Mouse (Mus musculus) bone marrow macrophage, adult 2 months (primary cell): ENCODE data around the gene Gm42906. TPM values are rescaled to one million over a fixed set of nuclear protein-coding genes. Genes with fewer than 3 reads are reported as not detected.

Source experiments
- H3K27ac ChIP-seq: 2 replicates; pipeline ENCODE4 v1.5.1; 2012; ENCODE audit warnings: low read depth, low read length; ENCODE audit not compliant: insufficient read depth
- H3K4me1 ChIP-seq: 2 replicates; pipeline ENCODE4 v1.6.1; 2012; ENCODE audit warnings: low read length; ENCODE audit not compliant: control insufficient read depth, insufficient read depth
- H3K4me3 ChIP-seq: 2 replicates; pipeline ENCODE4 v1.5.1; 2012; ENCODE audit warnings: mild to moderate bottlenecking, low read length, moderate library complexity; ENCODE audit not compliant: insufficient read depth
- CTCF ChIP-seq: IDR thresholded peaks from 2 replicates; pipeline ENCODE4 v1.5.1; 2012; ENCODE audit warnings: low read depth, mild to moderate bottlenecking, low read length, moderate library complexity
- POLR2A ChIP-seq: IDR thresholded peaks from 2 replicates; pipeline ENCODE4 v1.6.1; 2012; ENCODE audit warnings: mild to moderate bottlenecking, low read depth, low read length, borderline replicate concordance
- polyA plus RNA-seq: library from polyadenylated mRNA; stranded (reverse); fragments of >200 nt; gene quantifications from 2 replicates; pipeline ENCODE4 v1.2.4, GENCODE M21; 2012; ENCODE audit not compliant: missing spikeins, insufficient read depth, insufficient read length

The Gm42906 gene
- not detected in 2 replicates for polyA plus RNA-seq

DNA sequence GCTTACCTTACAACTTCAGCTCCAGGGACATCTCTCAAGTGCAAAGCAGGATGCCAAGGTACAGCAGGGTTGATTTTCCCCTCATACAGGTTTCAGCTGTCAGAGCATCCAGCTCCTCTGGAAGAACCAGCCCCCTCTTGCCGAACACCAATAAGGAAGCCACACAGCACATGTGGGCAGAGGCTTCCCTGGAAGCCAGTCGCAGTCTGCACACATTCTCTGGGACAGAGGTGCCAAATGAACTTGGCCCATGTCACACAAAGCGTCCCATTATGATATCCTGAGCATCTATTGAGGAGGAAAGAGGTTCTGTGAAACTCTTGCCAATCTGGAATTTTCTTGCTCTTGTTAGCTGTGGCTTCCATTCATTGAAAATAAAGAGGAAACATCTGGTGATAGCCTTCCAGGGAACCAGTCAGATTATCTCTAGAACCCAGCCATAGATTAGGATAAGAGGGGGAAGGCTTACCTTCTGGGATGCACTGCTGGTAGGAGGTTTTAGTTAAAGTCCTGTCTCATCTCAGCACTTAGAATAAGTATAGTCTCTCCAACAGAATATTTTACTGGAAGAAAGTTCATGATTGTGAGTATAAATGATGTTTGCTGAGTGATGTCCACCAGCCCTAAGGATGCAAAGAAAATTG is at the start of gene Gm42906:
Gene Gm42906 (minus strand): TSS at position 51 of the 644 bp plus-strand sequence.
- no peak within 1 kb of the TSS for H3K27ac ChIP-seq
- TF ChIP-seq CTCF (no peak), POLR2A (no peak)
- no peak within 1 kb of the TSS for H3K4me3 ChIP-seq
- no peaks in the 10 kb centered on the region for H3K4me1 ChIP-seq

DNA sequence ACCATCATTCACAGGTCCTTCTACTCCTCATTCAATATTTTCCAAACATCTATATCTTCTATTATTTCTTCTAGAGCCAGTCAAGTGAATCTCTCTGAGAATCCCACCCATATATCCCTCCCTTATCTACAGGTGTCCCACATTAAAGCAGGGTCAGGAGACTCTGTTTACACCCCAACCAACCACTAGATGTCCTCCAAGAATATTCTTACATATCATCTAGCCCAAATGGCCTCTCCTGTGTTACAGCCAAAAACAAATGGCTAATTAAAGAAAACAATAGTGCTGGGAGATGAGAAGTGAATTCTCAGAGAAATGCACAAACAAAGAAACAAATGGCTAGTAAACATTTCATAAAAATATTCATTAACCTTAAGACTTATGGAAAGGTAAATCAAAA is 17.7 kb upstream of the Gm42906 start:
- Histone ChIP-seq H3K4me1 (no peaks in the 10 kb centered on the region), H3K27ac (no peak overlapping the region), H3K4me3 (no peak overlapping the region)
- TF ChIP-seq POLR2A (no peak), CTCF (no peak)

DNA sequence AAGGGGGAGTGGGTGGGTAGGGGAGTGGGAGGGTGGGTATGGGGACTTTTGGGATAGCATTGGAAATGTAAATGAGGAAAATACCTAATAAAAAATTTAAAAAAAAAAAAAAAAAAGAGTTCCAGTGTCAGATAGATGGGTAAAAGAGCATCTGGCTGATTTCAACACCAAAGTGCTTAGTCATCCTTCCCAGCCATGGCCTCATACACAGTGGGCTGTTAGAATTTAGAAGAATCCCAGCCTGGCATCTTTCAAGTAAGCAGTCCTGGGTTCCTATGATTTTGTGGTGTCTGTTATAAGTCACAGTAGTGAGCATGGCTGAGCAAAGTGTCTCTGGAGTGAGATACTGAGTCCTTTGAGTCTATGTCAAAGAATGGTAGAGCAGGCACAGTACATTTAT is 7.1 kb upstream of the Gm42906 start:
- H3K4me1 ChIP-seq, result no peaks in the 10 kb centered on the region
- H3K27ac ChIP-seq, result no peak overlapping the region
- no peak overlapping the region for H3K4me3 ChIP-seq
- TF ChIP-seq CTCF (no peak), POLR2A (no peak)

GRCm38 (mm10) chr5:151426466-151426865 is 1.5 kb downstream of the Gm42906 start:
- Histone ChIP-seq H3K27ac (no peak overlapping the region), H3K4me3 (no peak overlapping the region), H3K4me1 (no peaks in the 10 kb centered on the region)
- TF ChIP-seq POLR2A (no peak), CTCF (no peak)

DNA sequence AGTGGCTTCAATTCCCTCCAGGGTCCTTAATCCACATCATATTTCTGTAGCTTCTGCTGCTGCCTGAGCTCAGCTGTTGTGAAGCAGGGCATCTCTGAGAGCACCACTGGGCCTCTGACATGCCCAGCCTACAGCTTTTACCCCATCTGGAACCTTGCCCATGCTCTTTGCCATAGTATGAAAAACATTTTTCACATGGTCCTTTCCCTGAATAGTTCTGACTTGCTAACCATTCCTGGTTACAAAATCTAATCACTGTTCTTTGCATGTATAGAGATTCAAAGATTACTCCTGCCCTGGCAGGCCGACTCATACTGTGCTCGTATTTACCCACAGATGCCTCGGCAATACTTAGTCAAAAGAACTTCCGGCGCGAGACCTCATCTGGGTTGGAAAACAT is 5.3 kb downstream of the Gm42906 start:
- no peaks in the 10 kb centered on the region for H3K4me1 ChIP-seq
- TF ChIP-seq POLR2A (no peak), CTCF (no peak)
- H3K27ac ChIP-seq, result no peak overlapping the region
- no peak overlapping the region for H3K4me3 ChIP-seq

DNA sequence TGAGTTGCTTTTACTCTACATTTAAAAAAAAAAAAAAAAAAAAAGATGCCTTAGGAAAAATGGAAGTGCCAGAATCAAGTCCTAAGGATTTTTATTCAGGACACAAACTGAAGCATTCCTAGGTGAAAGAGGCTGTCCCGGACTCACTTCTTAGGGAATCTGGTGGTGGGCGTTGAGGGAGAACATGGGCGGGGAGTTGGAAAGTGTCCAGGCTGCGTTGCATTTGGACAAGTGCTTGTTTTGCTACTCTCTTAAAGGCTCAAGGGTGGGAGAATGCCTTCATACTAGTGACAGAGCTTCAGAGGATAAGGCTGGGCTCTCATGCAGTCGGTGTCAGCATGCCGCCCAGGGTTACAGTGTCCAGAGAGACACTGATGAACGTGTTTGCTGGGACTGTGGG is 6.1 kb downstream of the Gm42906 start:
- no peak for TF ChIP-seq CTCF
- no peak for TF ChIP-seq POLR2A
- Histone ChIP-seq H3K4me3 (no peak overlapping the region), H3K27ac (no peak overlapping the region), H3K4me1 (no peaks in the 10 kb centered on the region)

DNA sequence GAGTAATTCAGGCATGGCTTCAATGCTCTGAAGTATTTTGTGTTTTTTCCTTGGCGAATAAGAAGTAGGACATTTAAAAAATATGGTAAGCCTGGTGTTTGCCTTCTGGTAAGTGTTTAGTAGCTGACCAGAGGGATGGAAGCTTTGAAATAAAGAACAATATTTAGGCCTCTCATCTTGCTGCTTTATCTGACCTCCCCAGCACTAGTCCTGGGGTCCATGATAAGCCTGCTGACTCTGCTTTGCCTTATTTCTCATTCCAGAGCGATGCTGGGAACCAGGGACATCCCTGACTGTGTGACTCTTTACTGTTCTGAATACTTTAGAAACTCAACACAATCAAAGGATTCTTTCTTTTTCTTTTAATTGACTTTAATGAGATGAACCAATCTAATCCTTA is 9.4 kb downstream of the Gm42906 start:
- Histone ChIP-seq H3K27ac (no peak overlapping the region), H3K4me1 (no peaks in the 10 kb centered on the region), H3K4me3 (no peak overlapping the region)
- TF ChIP-seq CTCF (no peak), POLR2A (no peak)

DNA sequence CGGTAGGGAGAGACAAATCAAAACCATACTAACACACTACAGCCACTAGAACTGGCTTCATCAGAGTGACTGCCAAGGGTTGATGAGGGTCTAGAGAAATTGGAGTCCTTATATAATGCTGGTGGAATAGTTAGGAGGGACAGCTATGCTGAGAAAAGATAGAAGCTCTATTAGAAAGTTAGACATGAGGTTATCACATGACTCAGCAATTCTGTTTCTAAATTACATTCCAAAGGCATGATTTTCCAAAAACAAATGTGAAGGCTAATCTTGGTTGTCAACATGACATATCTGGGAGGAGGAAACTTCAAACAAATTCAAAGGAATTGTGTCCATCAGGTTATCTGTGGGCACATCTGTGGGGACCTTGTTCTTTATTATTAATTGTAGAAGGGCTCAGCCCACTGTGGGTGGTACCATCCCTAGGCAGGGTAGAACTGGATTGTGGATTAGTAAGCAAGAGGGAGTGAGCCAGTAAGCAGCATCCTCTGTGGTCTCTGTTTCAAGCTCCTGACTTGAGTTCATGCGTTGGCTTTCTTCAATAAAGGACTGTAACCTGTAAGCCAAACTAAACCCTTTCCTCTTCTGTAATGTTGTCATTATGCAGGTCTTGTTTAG is 10.4 kb downstream of the Gm42906 start:
- H3K4me3 ChIP-seq, result no peak overlapping the region
- no peaks in the 10 kb centered on the region for H3K4me1 ChIP-seq
- H3K27ac ChIP-seq, result no peak overlapping the region
- TF ChIP-seq CTCF (no peak), POLR2A (no peak)

DNA sequence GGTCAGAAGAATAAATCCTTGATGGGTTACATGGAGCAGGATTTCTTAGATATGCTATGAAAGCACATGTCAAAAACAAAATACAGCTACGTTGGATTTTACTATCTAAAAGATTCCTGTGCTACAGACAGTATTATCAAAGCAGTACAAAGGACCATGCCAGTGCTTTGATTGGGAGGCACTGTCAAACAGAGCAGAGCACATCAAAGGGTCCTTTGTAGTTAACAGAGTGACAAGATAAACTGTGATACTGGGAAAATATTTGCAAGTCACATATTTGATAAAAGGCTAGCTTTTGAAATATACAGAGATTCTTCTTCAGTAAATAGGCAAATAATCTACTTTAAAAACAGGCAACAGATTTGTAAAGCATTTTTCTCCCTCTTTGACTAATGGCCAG is 11.0 kb downstream of the Gm42906 start:
- no peak overlapping the region for H3K4me3 ChIP-seq
- no peaks in the 10 kb centered on the region for H3K4me1 ChIP-seq
- H3K27ac ChIP-seq, result no peak overlapping the region
- TF ChIP-seq CTCF, result no peak

DNA sequence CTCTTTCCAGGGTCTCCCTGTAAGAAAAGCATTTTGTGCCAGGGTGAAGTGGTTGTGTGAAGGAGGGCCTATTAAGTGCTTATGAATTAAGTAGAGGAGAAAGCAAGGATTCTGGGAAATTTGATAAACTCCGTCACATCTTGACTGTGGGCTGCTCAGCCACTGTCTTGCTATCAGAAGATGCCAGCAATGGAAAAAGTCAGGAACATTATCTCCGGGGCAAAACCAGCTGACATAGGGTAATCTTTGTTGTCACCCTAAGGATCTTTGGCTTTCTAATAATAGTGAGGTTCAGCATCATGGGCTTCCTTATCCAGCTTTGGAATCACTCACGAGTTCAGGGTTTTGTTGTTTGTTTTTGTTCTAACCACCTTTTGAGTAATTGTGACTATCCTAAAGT is 14.3 kb downstream of the Gm42906 start:
- no peak overlapping the region for H3K27ac ChIP-seq
- H3K4me3 ChIP-seq, result no peak overlapping the region
- H3K4me1 ChIP-seq, result no peaks in the 10 kb centered on the region
- TF ChIP-seq POLR2A, result no peak
- no peak for TF ChIP-seq CTCF
